Mouse (Mus musculus): ENCODE measurements around the gene Ube2h. TPM values are rescaled to one million over a fixed set of nuclear protein-coding genes. Genes with fewer than 3 reads are reported as not detected.
"Not testable (repeated sequence)": the region's sequence is repeated elsewhere in the genome, so short reads cannot be mapped to it uniquely, and the experiment has no call there.

Gene Ube2h
- polyA plus RNA-seq, 1 experiment, result 94.6 TPM

DNA sequence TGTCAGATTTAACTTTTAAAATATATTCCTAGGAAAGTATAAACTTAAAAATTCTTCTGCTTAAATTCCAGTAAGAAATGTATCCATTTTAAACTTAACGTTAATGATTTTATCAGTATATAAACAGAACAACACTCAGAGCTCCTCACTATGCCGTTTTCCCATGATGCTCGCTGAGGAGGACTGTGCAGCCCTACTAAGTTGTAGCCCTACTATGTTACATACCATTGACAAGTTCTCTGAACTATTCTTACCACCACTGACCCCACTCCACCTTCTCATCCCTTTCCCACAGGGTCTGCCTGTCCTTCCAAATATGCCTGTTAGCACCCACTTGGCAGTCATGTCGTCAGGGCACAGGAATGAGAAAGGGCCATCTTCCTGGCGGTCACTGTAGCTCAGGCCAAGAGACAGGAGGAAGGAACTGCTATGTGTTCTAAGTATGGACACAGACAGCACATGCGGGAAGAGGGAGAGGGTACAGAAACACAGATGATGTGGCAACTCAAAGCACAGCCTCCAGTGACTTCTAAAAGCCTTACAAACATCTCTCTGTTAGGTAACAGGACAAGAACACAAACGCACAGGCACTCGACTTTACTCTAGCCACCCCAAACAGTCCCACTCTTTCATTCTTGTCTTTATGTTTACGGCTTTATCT, 60.9 kb downstream of the Ube2h start:
- no peak for DNase-seq (ENCODE audit: low spot score)

- DNase-seq (ENCODE audit: low spot score), result no peak
Measured at GRCm38 (mm10) chr6:30242928-30243327, 61.4 kb downstream of the Ube2h start.

GRCm38 (mm10) chr6:30240105-30240504, 64.2 kb downstream of the Ube2h start:
- no peak for DNase-seq (ENCODE audit: low spot score)

DNA sequence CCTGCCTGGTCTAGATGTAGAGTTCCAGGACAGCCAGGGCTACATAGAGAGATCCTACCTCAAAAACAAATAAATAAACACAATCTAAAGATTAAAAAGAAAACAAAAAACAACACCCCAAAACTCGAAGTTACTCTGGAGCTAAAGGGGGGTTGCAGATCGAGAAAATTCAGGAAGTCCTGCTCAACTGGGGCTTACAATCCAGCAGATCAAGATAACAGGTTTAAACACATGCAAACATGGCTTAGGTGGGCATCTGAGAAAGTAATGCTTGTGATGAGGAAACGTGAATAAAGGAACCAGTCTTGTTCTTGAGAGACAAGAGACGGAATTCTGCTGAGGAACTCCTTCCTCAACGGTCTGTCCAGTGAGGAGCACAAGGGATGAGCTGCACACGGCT, 65.1 kb downstream of the Ube2h start:
- DNase-seq (ENCODE audit: low spot score), result no peak

DNA sequence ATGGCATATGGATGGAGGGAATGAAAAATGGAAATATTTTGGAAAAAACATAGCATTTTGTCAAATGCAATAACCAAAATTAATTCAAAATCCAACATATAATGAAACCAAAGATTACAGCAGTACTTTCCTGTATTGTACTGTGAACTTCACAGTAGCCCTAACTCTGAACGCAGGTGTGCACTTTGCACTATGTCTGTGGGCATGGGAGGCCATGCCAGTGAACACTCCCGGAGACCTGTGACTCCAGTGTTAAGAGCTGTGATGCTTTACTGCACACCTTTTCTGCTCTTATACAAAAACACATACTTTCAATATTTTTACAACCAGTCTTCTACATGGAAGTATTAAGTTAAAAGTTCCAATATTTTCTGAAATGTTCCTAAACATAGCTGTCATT, 66.3 kb downstream of the Ube2h start:
- no peak for DNase-seq (ENCODE audit: low spot score)

- DNase-seq (ENCODE audit: low spot score), result no peak
Measured at GRCm38 (mm10) chr6:30236564-30236963, 67.8 kb downstream of the Ube2h start.

- DNase-seq (ENCODE audit: low spot score), result no peak
Measured at GRCm38 (mm10) chr6:30231758-30232293, 72.5 kb downstream of the Ube2h start.

DNA sequence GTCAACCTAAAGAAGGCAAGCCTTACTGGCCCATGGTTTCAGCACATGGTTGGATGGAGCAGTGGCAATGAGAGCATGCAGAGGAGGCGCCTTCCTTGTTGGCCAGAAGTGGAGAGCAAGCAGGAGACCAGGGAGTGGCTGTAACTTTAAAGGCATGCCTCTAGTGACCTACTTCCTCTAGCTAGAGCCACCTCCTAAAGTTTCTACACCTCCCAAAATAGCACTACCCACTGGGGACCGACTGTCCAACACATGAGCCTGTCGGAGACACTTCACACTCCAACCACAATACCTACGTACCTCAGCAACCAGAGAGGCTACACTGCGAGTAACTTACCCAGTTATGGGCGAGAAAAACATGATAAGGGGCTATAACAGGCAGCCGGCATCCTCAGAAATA, 74.1 kb downstream of the Ube2h start:
- no peak for DNase-seq (ENCODE audit: low spot score)

DNA sequence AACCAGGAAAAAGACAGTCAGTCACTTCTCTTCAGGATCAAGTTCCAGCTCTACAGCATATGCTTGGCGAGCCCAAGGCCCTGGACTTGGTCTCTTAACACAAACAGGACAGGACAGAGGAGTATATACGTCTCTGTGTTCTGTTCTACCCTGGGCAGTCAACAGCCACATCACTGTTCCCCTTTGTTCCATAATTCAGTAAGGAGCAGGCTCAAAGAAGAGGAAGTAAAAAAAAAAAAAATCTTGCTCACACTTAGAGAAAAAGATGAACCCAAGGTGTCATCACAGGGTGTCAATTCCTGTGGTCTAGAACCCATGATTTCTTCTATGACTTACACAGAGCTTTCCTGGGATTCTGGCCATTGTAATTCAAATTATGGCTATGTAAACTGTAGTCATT, 75.4 kb downstream of the Ube2h start:
- DNase-seq (ENCODE audit: low spot score), result no peak

- no peak for DNase-seq (ENCODE audit: low spot score)
Measured at GRCm38 (mm10) chr6:30228353-30228752, 76.0 kb downstream of the Ube2h start.

DNA sequence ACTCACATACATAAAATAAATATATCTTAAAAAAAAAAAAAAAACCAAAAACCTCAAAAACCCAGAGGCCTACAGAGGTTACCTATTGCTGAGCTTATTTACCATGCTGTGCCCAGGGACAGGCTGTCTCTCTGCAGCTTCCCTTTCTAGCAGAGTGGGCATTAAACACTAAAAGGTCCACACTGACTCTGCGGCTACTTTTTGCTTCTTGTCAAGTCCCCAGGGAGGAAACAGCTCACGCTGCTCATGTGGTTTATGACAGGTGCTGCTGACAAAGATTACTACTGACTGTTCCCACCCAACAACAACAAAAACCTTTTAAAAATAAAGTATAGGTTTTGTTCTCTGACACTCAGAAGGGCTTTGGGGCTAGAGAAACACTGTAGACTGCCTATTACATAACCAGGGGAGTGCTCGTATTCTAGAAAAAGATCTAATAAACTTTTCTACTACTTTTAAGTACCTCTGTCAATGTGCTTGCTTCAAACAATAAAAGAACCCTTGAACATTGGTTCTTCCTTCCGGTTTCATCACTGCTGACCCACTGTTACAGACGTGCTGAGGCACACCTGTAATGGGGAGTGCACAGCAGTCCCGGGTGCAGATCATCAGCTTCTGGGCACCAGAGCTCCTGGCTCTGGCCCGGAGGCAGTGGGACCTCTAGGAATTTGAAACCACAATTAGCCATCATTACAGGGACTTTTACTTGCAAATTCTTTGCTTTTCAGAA, 77.2 kb downstream of the Ube2h start:
- no peak for DNase-seq (ENCODE audit: low spot score)

- DNase-seq (ENCODE audit: low spot score), result no peak
Measured at GRCm38 (mm10) chr6:30224693-30225092, 79.6 kb downstream of the Ube2h start.

- DNase-seq (ENCODE audit: low spot score), result no peak
Measured at GRCm38 (mm10) chr6:30222321-30222720, 82.0 kb downstream of the Ube2h start.

DNA sequence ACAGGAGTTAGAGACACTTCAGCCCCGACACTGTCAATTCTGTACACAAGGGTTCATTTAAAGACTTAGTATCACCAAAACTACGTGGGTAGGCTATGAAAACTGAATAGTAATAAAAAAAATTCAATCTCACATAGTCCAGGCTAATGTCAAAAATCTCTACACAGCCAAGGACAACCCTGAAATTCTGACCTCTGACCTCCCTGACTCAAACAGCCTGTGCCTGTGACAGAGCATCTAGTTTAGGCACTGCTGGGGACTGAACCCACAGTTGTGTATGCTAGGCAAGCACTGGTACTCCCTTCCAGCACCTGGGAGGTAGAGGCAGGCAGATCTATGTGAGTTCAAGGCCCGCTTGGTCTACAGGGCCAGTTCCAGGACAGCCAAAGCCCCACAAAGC, 86.8 kb downstream of the Ube2h start:
- DNase-seq (ENCODE audit: low spot score), result no peak

- no peak for DNase-seq (ENCODE audit: low spot score)
Measured at GRCm38 (mm10) chr6:30212468-30212867, 91.9 kb downstream of the Ube2h start.

- no peak for DNase-seq (ENCODE audit: low spot score)
Measured at GRCm38 (mm10) chr6:30211641-30212455, 92.5 kb downstream of the Ube2h start.

DNA sequence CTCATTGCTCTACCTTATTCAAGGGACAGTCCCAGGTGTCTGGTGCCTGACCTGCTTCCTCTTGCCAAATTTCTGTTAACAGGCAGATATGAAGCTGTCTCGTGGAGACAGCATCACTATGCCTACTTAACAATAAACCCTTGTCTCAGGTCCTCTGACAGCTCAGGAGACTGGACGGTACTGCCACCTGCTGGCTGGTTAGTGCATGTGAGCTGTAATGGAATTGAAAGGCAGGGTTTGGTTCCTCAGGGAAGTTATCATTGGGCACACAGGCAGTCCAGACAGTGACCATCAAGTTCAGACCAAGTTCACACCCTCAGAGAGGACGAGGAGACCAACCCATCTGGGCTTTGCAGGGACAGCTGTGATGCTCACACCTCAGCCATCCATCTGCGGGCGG, 93.6 kb downstream of the Ube2h start:
- DNase-seq (ENCODE audit: low spot score), result no peak

- DNase-seq (ENCODE audit: low spot score), result no peak
Measured at GRCm38 (mm10) chr6:30208844-30209243, 95.5 kb downstream of the Ube2h start.

DNA sequence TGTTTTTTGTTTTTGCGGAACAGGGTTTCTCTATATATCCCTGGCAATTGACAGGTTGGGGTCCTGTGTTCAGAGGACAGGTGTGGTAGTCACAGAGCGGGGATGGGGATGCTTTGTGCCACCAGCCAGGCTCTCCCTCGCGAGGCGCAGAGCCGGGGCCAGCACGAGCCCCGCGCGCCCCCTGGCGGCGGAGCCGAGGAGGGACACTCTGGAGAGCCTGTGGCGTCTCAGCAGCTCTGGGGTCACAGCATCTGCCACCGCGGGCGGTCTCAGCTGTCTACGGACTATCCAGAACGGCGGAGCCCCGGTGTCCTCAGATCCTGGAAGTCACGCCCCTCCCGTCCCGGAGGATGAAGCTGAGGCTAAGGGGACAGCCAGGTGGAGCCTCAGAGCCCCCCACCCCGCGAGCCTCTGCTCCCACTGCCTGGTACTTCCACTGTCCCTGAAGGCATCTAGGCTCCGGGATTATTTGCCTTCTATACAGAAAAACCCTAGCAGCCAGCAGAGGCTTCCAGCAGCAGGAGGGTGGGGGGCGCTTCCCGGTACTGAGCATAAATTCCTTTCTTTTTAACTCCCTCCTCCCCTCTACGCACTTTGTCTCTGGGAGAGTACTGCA, 98.6 kb downstream of the Ube2h start:
- DNase-seq (ENCODE audit: low spot score), result peak; percentile 58

DNA sequence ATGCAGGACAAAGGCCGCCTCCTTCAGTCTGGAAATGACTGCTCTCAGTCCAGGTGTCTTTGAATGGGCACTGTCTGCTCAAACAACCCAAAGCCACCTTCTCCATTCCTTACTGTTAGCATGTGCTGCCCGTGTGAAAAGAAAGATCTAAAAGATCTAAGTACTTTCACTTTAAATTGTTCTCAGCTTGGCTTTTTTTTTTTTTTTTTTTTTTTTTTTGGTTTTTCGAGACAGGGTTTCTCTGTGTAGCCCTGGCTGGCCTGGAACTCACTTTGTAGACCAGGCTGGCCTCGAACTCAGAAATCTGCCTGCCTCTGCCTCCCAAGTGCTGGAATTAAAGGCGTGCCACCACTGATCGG, 99.2 kb downstream of the Ube2h start:
- DNase-seq (ENCODE audit: low spot score), result not testable (repeated sequence)

- DNase-seq (ENCODE audit: low spot score), result no peak
Measured at GRCm38 (mm10) chr6:30204383-30205179, 99.8 kb downstream of the Ube2h start.
